Mouse (Mus musculus) kidney, postnatal 25 days (tissue): ENCODE data around the gene Ppil1.
"Not testable (repeated sequence)": the region's sequence is repeated elsewhere in the genome, so short reads cannot be mapped to it uniquely, and the experiment has no call there.

Experiments
- DNase-seq, 2 experiments: peaks; one replicate each; pipeline ENCODE4 v3.0.0; 2021; ENCODE audit warnings: mixed read lengths in 2 of 2

Gene Ppil1

GRCm38 (mm10) chr17:29251006-29251405 is 13.0 kb downstream of the Ppil1 start:
- not testable (repeated sequence) for DNase-seq

GRCm38 (mm10) chr17:29249512-29249911 is 14.5 kb downstream of the Ppil1 start:
- peak; percentile 84 to 87 for DNase-seq

- no peak for DNase-seq
Observed at GRCm38 (mm10) chr17:29247881-29248280, 16.1 kb downstream of the Ppil1 start.

- DNase-seq, result no peak
Observed at GRCm38 (mm10) chr17:29246602-29247001, 17.4 kb downstream of the Ppil1 start.

- DNase-seq, result no peak
Observed at GRCm38 (mm10) chr17:29245725-29246124, 18.3 kb downstream of the Ppil1 start.

- DNase-seq, result no peak
Observed at GRCm38 (mm10) chr17:29244912-29245311, 19.1 kb downstream of the Ppil1 start.

GRCm38 (mm10) chr17:29238421-29238945 is 25.5 kb downstream of the Ppil1 start:
- no peak for DNase-seq

- DNase-seq, result no peak
Observed at GRCm38 (mm10) chr17:29237772-29238420, 26.1 kb downstream of the Ppil1 start, which contains the start of gene Cpne5. Gene Cpne5 (minus strand): TSS chr17:29238167.

- no peak for DNase-seq
Observed at GRCm38 (mm10) chr17:29237267-29237771, 26.7 kb downstream of the Ppil1 start.

GRCm38 (mm10) chr17:29236111-29236510 is 27.9 kb downstream of the Ppil1 start:
- no peak for DNase-seq

- no peak for DNase-seq
Observed at GRCm38 (mm10) chr17:29231109-29231508, 32.9 kb downstream of the Ppil1 start.

GRCm38 (mm10) chr17:29220631-29221030 is 43.4 kb downstream of the Ppil1 start:
- DNase-seq, result no peak

- no peak for DNase-seq
Observed at GRCm38 (mm10) chr17:29218017-29218416, 46.0 kb downstream of the Ppil1 start.

GRCm38 (mm10) chr17:29216078-29216477 is 47.9 kb downstream of the Ppil1 start:
- no peak for DNase-seq

- no peak for DNase-seq
Observed at GRCm38 (mm10) chr17:29214655-29215054, 49.3 kb downstream of the Ppil1 start.

- no peak for DNase-seq
Observed at GRCm38 (mm10) chr17:29214193-29214456, 49.9 kb downstream of the Ppil1 start.

GRCm38 (mm10) chr17:29213381-29214192 is 50.4 kb downstream of the Ppil1 start:
- DNase-seq, result no peak

GRCm38 (mm10) chr17:29211836-29212235 is 52.1 kb downstream of the Ppil1 start:
- DNase-seq, result no peak

GRCm38 (mm10) chr17:29210037-29210436 is 53.9 kb downstream of the Ppil1 start:
- DNase-seq, result no peak

GRCm38 (mm10) chr17:29206052-29206451 is 57.9 kb downstream of the Ppil1 start:
- no peak for DNase-seq

- no peak for DNase-seq
Observed at GRCm38 (mm10) chr17:29202604-29203003, 61.4 kb downstream of the Ppil1 start.
